Mouse (Mus musculus) B cell, adult 2 months (primary cell): ENCODE results near the gene Cntn5.

Experiments
- DNase-seq, 2 experiments: peaks; one replicate each; pipeline ENCODE4 v3.0.0; 2022

Gene Cntn5

DNA sequence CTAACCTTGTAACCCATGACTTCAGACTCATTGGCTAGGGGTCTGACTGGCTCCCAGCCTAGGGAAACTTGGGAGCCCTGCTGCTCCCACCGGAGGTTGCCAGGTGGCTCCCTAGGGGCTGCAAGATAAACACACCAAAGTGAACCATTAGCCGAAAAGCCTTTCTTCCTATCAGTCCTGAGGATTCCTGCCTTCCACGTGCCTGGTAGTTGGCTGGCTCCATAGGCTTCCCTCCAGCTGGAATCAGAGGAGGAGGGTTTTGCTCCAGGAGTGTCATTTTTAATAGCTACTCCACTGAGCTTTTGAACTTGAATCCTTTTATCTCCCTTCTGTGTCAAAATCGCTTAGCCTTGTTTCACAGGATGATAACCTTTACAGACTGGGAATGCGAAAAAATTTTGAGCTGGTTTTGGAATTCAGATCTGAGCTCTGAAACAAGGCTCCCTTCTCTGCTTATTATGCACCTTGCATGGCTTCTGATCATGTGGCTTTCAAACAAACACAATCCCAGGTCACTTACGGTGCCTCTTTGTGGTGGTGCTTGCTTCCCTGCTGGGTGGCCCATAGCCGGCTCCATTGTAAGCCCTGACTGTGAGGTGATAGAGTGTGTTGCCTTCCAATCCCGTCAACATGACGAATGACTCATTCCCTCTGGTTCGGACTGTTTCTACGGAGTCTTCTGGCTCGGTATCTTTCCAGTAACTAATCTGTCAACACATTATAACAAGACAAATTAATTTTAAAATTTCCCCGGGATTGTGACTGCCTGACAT lies 1231.1 kb downstream of the Cntn5 start:
- no peak for DNase-seq

DNA sequence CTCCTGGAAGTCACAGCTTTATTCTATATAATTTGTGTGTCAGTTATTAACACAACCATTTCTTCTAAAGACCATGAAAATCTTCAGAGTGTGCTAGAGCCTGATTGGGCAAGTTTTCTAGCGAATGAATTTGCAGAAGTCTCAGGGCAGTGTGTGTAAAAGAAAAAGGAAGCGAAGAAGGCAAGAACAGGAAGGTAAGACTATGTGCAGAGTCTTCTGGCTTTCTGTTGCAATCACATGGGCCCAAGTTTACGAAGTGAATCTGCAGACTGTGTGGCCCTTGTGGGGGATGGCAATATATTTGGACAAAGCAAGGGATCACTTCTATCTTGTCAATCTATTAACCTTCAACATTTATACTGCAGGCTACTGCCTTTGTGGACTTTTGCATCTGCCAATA lies 1251.1 kb downstream of the Cntn5 start:
- DNase-seq = no peak

DNA sequence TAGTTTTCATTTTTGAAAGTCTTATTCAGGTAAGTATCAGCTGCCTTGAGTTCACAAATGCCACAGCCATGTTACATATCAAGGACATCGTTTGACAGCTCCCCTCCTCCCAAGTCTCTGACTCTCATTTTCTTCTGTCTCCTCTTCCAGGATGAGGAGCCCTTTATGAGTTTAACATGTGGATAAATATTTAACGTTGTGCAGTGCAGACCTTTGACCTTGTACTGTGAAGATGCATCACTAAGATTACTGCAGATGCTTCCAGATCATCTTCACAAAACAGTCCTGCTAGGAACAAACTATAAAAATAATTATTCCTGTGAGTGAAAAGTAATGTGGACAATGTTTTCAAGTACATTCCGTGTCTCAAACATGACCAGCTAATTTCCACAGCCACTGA lies 1257.2 kb downstream of the Cntn5 start:
- DNase-seq = no peak

DNA sequence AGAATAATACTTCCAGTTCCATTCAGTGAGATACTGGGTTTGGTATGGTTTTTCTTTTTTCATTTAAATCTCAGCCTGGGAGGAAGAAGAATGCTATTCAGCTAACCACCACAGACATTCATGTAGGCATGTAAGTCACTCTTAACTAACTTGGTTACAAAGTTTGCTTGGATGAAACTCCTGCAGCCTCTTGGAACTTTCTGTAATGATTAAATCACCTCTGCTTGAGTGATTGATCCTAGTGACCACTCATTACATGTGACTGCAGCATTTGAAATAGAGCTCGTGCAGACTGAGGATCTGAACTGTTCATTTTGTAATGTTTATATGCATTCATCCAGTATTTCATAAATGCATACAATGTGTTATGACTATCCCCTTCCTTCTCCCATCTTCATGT lies 1258.3 kb downstream of the Cntn5 start:
- DNase-seq = no peak
